Mouse (Mus musculus) megakaryocyte progenitor cell, adult 5-6 weeks (primary cell): ENCODE data around the gene Blvrb. TPM values are rescaled to one million over a fixed set of nuclear protein-coding genes. Genes with fewer than 3 reads are reported as not detected.
A peak's percentile ranks its signal among the peaks of the same experiment; 100 is the strongest.
"Not testable (repeated sequence)": the region's sequence is repeated elsewhere in the genome, so short reads cannot be mapped to it uniquely, and the experiment has no call there.

Experiments
- ATAC-seq: replicated peaks from 2 replicates; pipeline ENCODE4 v1.8.0; 2016; ENCODE audit warnings: mild to moderate bottlenecking, moderate TSS enrichment, inconsistent platforms; ENCODE audit not compliant: poor library complexity
- total RNA-seq, 2 experiments: library from RNA; stranded (forward) in 1 of 2; stranded (reverse) in 1 of 2; fragments of 157-497, 149-512 nt in 1 of 2; fragments of 200-1000 nt in 1 of 2; gene quantifications; 2 replicates each; pipeline versions ENCODE4 v1.2.3 to v1.2.4; 2015 to 2017

The Blvrb gene
- total RNA-seq, 2 experiments from 2014 or later, result 21.2 to 53.4 TPM

- ATAC-seq, result no peak
Measured at GRCm38 (mm10) chr7:27480506-27480905, 32.7 kb downstream of the Blvrb start.

- ATAC-seq, result no peak
Measured at GRCm38 (mm10) chr7:27480927-27481626, 33.3 kb downstream of the Blvrb start.

- peak; percentile 92 for ATAC-seq
Measured at GRCm38 (mm10) chr7:27481627-27481969, 33.8 kb downstream of the Blvrb start.

- ATAC-seq, result no peak
Measured at GRCm38 (mm10) chr7:27483860-27484259, 36.1 kb downstream of the Blvrb start.

- ATAC-seq, result no peak
Measured at GRCm38 (mm10) chr7:27486102-27486769, 38.5 kb downstream of the Blvrb start.

GRCm38 (mm10) chr7:27486770-27487697 lies 39.3 kb downstream of the Blvrb start, which contains the start of gene Sertad1:
Gene Sertad1 (plus strand): TSS chr7:27486910.
- ATAC-seq, result peak; percentile 72

GRCm38 (mm10) chr7:27487740-27488268 lies 40.0 kb downstream of the Blvrb start:
- ATAC-seq, result no peak

GRCm38 (mm10) chr7:27489270-27489869 lies 41.6 kb downstream of the Blvrb start:
- no peak for ATAC-seq

GRCm38 (mm10) chr7:27490227-27490542 lies 42.4 kb downstream of the Blvrb start:
- ATAC-seq, result no peak

- ATAC-seq, result peak; percentile 63
Measured at GRCm38 (mm10) chr7:27490543-27491329, 43.0 kb downstream of the Blvrb start.

- no peak for ATAC-seq
Measured at GRCm38 (mm10) chr7:27491856-27492255, 44.1 kb downstream of the Blvrb start.

- ATAC-seq, result no peak
Measured at GRCm38 (mm10) chr7:27493022-27493421, 45.2 kb downstream of the Blvrb start.

GRCm38 (mm10) chr7:27493450-27493849 lies 45.7 kb downstream of the Blvrb start:
- ATAC-seq, result no peak

GRCm38 (mm10) chr7:27494659-27495367 lies 47.0 kb downstream of the Blvrb start:
- not testable (repeated sequence) for ATAC-seq

GRCm38 (mm10) chr7:27499036-27499435 lies 51.3 kb downstream of the Blvrb start, which contains the start of gene Prx:
Gene Prx (plus strand): TSS chr7:27499324.
- no peak for ATAC-seq

- ATAC-seq, result no peak
Measured at GRCm38 (mm10) chr7:27501620-27502019, 53.8 kb downstream of the Blvrb start.

- ATAC-seq, result peak; percentile 32
Measured at GRCm38 (mm10) chr7:27506765-27507370, 59.1 kb downstream of the Blvrb start.

- peak; percentile 89 for ATAC-seq
Measured at GRCm38 (mm10) chr7:27507711-27508647, 60.2 kb downstream of the Blvrb start.
